Mouse (Mus musculus) gastrocnemius, postnatal 36 days (tissue): Measurements from ENCODE around the gene Tbc1d5. TPM values are rescaled to one million over a fixed set of nuclear protein-coding genes. Genes with fewer than 3 reads are reported as not detected.

ENCODE experiments used
- DNase-seq, 2 experiments: peaks; one replicate each; pipeline ENCODE4 v3.0.0; 2022
- intact Hi-C: fragments of 180-260 bp; cut with DNase I; formaldehyde crosslinking; loops from one replicate; pipeline ENCODE4 v1.15.1; 2025
- total RNA-seq, 2 experiments: library from RNA; stranded (reverse); gene quantifications; 2 replicates each; pipeline ENCODE4 v1.2.3; 2021

Tbc1d5 gene
- total RNA-seq, 2 experiments from 2014 or later, result 6.7 to 7.4 TPM

GRCm38 (mm10) chr17:50762231-50762630, 416.9 kb downstream of the Tbc1d5 start:
- DNase-seq, result no peak
- intact Hi-C loops, result no loop called here

GRCm38 (mm10) chr17:50761082-50761481, 418.1 kb downstream of the Tbc1d5 start:
- intact Hi-C loops, result no loop called here
- no peak for DNase-seq

GRCm38 (mm10) chr17:50753356-50754138, 425.6 kb downstream of the Tbc1d5 start:
- intact Hi-C loops, result no loop called here
- no peak for DNase-seq

GRCm38 (mm10) chr17:50752753-50753152, 426.4 kb downstream of the Tbc1d5 start:
- no peak for DNase-seq
- intact Hi-C loops, result no loop called here

GRCm38 (mm10) chr17:50751911-50752310, 427.2 kb downstream of the Tbc1d5 start:
- DNase-seq, result no peak
- intact Hi-C loops, result no loop called here

GRCm38 (mm10) chr17:50750874-50751273, 428.3 kb downstream of the Tbc1d5 start:
- intact Hi-C loops, result no loop called here

GRCm38 (mm10) chr17:50741386-50741785, 437.8 kb downstream of the Tbc1d5 start:
- intact Hi-C loops, result no loop called here
- DNase-seq, result no peak

More at GRCm38 (mm10) chr17:50750874-50751273, 428.3 kb downstream of the Tbc1d5 start:
- no peak for DNase-seq

- intact Hi-C loops, result no loop called here
- no peak for DNase-seq
Observed at GRCm38 (mm10) chr17:50740804-50741203, 438.3 kb downstream of the Tbc1d5 start.

GRCm38 (mm10) chr17:50738476-50738875, 440.7 kb downstream of the Tbc1d5 start:
- DNase-seq, result no peak
- intact Hi-C loops, result no loop called here

- intact Hi-C loops, result no loop called here
- DNase-seq, result peak in 1 of 2 experiments; percentile 21
Observed at GRCm38 (mm10) chr17:50737068-50737467, 442.1 kb downstream of the Tbc1d5 start.

GRCm38 (mm10) chr17:50735955-50736533, 443.1 kb downstream of the Tbc1d5 start:
- DNase-seq, result no peak
- intact Hi-C loops, result no loop called here

- DNase-seq, result no peak
Observed at GRCm38 (mm10) chr17:50735382-50735954, 443.7 kb downstream of the Tbc1d5 start.

GRCm38 (mm10) chr17:50734781-50735180, 444.4 kb downstream of the Tbc1d5 start:
- DNase-seq, result no peak
- intact Hi-C loops, result no loop called here

More at GRCm38 (mm10) chr17:50735382-50735954, 443.7 kb downstream of the Tbc1d5 start:
- intact Hi-C loops, result no loop called here

- no peak for DNase-seq
- intact Hi-C loops, result no loop called here
Observed at GRCm38 (mm10) chr17:50733390-50733789, 445.8 kb downstream of the Tbc1d5 start.

- intact Hi-C loops, result no loop called here
- no peak for DNase-seq
Observed at GRCm38 (mm10) chr17:50731876-50732275, 447.3 kb downstream of the Tbc1d5 start.

- intact Hi-C loops, result no loop called here
- DNase-seq, result no peak
Observed at GRCm38 (mm10) chr17:50730896-50731295, 448.3 kb downstream of the Tbc1d5 start.

- DNase-seq, result no peak
- intact Hi-C loops, result no loop called here
Observed at GRCm38 (mm10) chr17:50729577-50729976, 449.6 kb downstream of the Tbc1d5 start.

GRCm38 (mm10) chr17:50729031-50729430, 450.1 kb downstream of the Tbc1d5 start:
- intact Hi-C loops, result no loop called here
- DNase-seq, result no peak

GRCm38 (mm10) chr17:50726265-50726664, 452.9 kb downstream of the Tbc1d5 start:
- intact Hi-C loops, result no loop called here
- DNase-seq, result no peak

GRCm38 (mm10) chr17:50724376-50724775, 454.8 kb downstream of the Tbc1d5 start:
- DNase-seq, result no peak
- intact Hi-C loops, result no loop called here

- DNase-seq, result no peak
Observed at GRCm38 (mm10) chr17:50717586-50717985, 461.6 kb downstream of the Tbc1d5 start.

More at GRCm38 (mm10) chr17:50717586-50717985, 461.6 kb downstream of the Tbc1d5 start:
- intact Hi-C loops, result no loop called here
